Mouse (Mus musculus) limb, embryonic 15.5 days (tissue): ENCODE results near the gene Grik5. TPM values are rescaled to one million over a fixed set of nuclear protein-coding genes. Genes with fewer than 3 reads are reported as not detected.
"Not testable (repeated sequence)": the region's sequence is repeated elsewhere in the genome, so short reads cannot be mapped to it uniquely, and the experiment has no call there.

Experiments used
- ATAC-seq: fragments of 200-750 bp; cut with Nextera tagmentation; 2 replicates; pipeline ENCODE4 v1.8.0; 2017; ENCODE audit warnings: low read depth, moderate TSS enrichment; ENCODE audit not compliant: insufficient number of reproducible peaks, low FRiP score, low TSS enrichment
- H3K27ac ChIP-seq: fragments of 300-500 bp; sonication (generic); 2 replicates; pipeline ENCODE4 v1.5.1; 2015; ENCODE audit warnings: moderate library complexity, mild to moderate bottlenecking, inconsistent platforms
- H3K27me3 ChIP-seq: fragments of 300-500 bp; sonication (generic); 2 replicates; pipeline ENCODE4 v1.6.1; 2015; ENCODE audit warnings: inconsistent platforms
- H3K36me3 ChIP-seq: fragments of 300-500 bp; sonication (generic); 2 replicates; pipeline ENCODE4 v1.6.1; 2015; ENCODE audit warnings: inconsistent platforms
- H3K4me1 ChIP-seq: fragments of 300-500 bp; sonication (generic); 2 replicates; pipeline ENCODE4 v1.6.1; 2015; ENCODE audit warnings: inconsistent platforms
- H3K4me2 ChIP-seq: fragments of 300-500 bp; sonication (generic); 2 replicates; pipeline ENCODE4 v1.6.1; 2015; ENCODE audit warnings: mild to moderate bottlenecking, inconsistent platforms
- H3K4me3 ChIP-seq: fragments of 300-500 bp; sonication (generic); 2 replicates; pipeline ENCODE4 v1.5.1; 2015; ENCODE audit warnings: mild to moderate bottlenecking, inconsistent platforms
- H3K9ac ChIP-seq: fragments of 300-500 bp; sonication (generic); 2 replicates; pipeline ENCODE4 v1.6.1; 2015; ENCODE audit warnings: inconsistent platforms
- H3K9me3 ChIP-seq: fragments of 300-500 bp; sonication (generic); 2 replicates; pipeline ENCODE4 v1.6.1; 2016; ENCODE audit warnings: inconsistent platforms
- WGBS: fragments of 180-500 bp; shearing (Covaris S2); methylation state at CpG from one replicate; pipeline ENCODE4 v1.1.7; 2015; 5-methylcytosine and 5-hydroxymethylcytosine counted together
- polyA plus RNA-seq: library from polyadenylated mRNA; unstranded; fragments of >200 nt; fragmentation: Nextera tagmentation; extraction: Ambion mirVana; gene quantifications from 2 replicates; pipeline ENCODE4 v1.2.1, GENCODE M21; 2015

The Grik5 gene
- polyA plus RNA-seq, 1 experiment from 2014 or later: 5.7 TPM

DNA sequence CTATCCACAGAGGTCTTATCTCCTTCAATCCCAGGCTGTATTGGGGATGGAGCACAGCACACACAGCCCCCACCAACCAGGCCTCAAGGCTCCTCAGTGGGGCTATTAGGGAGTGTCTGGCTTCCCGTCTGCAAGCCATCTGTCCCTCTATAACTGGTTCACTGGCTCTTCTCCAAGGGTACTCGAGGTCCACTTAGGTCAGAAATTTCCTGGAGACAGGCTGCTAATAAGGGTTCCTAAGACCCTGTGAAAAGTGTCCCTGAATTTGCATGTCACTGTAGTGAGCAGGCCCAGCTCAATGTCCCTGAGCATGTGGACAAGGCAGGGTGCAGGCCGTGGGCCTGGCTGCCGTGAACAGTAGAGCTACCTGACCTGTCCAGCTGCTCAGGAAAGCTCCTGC is 15.2 kb downstream of the Grik5 start:
- Histone ChIP-seq H3K4me3 (no peak overlapping the region), H3K27me3 (no peaks in the 10 kb centered on the region), H3K36me3 (peaks cover 90% of the 10 kb centered on the region), H3K4me1 (no peaks in the 10 kb centered on the region), H3K9me3 (no peaks in the 10 kb centered on the region), H3K27ac (no peak overlapping the region), H3K4me2 (no peak overlapping the region), H3K9ac (no peak overlapping the region)
- 67% methylated on average over 4 of the region's 4 CpGs for WGBS
- ATAC-seq: no peak

DNA sequence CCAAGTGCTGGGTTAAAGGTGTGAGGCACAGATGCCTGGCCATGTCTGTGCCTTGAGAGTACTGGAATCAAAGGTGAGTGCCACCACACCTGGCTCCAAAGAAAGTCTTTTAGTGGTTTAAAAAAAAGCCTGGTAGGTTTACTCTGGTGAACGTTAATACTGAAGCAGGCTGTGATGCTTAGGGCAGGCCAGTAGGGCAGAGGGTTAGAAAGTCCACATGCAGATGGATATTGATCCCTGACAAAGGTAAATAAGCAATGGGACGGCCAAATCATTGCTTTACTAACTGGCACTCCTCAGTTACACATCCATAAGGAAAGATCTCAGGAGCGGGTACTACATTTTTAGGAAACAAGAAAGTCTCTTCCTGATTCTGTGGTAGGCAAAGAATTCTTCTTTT is 19.6 kb downstream of the Grik5 start:
- H3K4me1 ChIP-seq: no peaks in the 10 kb centered on the region
- no peaks in the 10 kb centered on the region for H3K27me3 ChIP-seq
- WGBS: 82% methylated on average over 3 of the region's 3 CpGs
- no peaks in the 10 kb centered on the region for H3K9me3 ChIP-seq
- no peak overlapping the region for H3K27ac ChIP-seq
- no peak for ATAC-seq
- H3K36me3 ChIP-seq: peaks cover 82% of the 10 kb centered on the region
- H3K4me3 ChIP-seq: no peak overlapping the region
- no peak overlapping the region for H3K9ac ChIP-seq
- H3K4me2 ChIP-seq: no peak overlapping the region

DNA sequence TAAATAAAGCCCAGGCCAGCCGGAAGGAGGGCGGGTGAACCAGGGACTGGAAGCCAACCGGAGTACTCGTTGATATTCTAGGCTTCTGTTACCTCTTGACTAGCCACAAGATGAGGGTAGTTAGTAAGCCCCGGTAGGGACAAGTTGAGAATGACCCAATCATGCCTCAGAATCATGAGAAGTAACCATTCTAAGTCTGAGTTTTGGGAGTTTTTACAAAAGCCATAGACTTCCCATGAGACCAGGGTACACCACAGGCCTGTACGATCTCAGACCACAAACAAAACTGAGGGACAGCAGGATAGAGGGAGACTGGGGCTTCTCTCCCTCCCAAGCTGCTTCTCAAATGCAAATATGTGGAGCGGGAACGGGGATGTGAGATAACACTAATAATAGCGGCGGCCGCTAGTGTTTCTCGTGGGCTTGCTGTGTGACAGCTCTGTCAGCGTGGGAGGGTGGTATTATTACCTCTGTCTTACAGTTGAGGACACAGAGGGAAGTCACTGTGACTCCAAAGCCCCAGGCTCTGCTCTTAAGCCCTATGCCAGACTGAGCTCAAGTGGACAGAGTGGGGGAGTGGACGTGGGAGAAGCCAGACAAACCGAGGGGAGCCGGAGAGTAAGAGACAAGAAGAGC is 22.7 kb downstream of the Grik5 start:
- Histone ChIP-seq H3K4me1 (no peaks in the 10 kb centered on the region), H3K4me2 (no peak overlapping the region), H3K27ac (no peak overlapping the region), H3K36me3 (peaks cover 77% of the 10 kb centered on the region), H3K4me3 (no peak overlapping the region), H3K9ac (no peak overlapping the region), H3K9me3 (no peaks in the 10 kb centered on the region), H3K27me3 (no peaks in the 10 kb centered on the region)
- no peak for ATAC-seq
- 84% methylated on average over 16 of the region's 16 CpGs for WGBS

DNA sequence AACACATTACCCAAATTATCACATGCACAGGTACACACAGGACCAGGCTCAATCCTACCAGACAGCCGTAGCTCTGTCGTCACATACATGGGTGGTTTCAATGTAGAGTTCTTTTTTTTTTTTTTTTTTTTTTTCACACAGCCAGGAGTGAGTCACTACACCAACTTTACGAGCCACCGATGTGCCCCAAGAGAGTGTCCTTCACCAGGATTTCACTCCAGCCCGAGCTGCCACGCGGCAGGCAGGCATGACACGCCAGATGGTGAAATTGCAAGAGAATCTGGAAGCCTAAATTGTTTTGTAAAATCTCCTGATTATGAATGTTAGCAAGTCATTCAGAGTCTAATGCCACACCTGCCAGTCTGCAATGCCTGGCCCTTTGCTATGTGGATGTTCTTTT is 24.8 kb downstream of the Grik5 start:
- Histone ChIP-seq H3K9me3 (no peaks in the 10 kb centered on the region), H3K4me3 (no peak overlapping the region), H3K4me1 (no peaks in the 10 kb centered on the region), H3K9ac (no peak overlapping the region), H3K4me2 (no peak overlapping the region), H3K27ac (no peak overlapping the region), H3K27me3 (no peaks in the 10 kb centered on the region), H3K36me3 (peaks cover 82% of the 10 kb centered on the region)
- 78% methylated on average over 8 of the region's 8 CpGs for WGBS
- ATAC-seq: no peak

DNA sequence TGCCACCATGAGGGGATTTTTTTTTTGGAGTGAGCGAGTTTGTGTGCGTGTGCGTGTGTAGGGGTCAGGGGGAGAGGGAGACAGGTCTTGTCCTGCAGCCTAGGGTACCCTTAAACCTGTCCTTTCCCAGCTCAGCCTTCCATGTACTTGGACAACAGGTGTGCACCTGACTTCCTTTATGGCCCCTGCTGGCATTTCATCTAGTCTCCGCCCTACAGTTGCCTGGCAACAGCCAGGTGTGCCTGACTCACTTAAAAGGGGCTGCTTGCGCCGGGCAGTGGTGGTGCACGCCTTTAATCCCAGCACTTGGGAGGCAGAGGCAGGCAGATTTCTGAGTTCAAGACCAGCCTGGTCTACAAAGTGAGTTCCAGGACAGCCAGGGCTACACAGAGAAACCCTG is 27.5 kb downstream of the Grik5 start:
- not testable (repeated sequence) for H3K4me2 ChIP-seq, ATAC-seq, H3K4me1 ChIP-seq, H3K4me3 ChIP-seq, H3K9me3 ChIP-seq, H3K27me3 ChIP-seq, H3K27ac ChIP-seq, H3K9ac ChIP-seq
- peaks cover 88% of the 10 kb centered on the region for H3K36me3 ChIP-seq
- 85% methylated on average over 7 of the region's 7 CpGs for WGBS

DNA sequence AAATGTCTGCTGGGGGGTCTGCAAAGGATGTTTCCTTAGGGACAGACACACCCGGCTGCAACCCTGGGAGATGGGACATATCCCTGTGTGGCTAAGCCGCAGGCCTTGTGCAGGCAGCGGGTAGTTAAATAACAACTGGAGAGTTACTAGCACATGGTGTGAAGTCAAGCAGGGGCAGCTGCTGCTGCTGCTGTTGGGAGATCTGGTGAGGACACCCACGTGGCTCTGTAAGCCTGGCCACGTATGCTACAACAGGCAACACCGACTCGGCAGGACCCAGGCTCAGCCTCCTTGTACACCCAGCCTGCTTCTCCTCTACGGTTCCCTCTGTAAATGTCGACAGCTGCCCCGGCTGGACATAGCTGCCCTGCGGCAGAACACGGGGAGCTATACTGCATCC is 30.2 kb downstream of the Grik5 start:
- 87% methylated on average over 12 of the region's 12 CpGs for WGBS
- Histone ChIP-seq H3K4me3 (no peak overlapping the region), H3K36me3 (peaks cover 77% of the 10 kb centered on the region), H3K4me2 (no peak overlapping the region), H3K27ac (no peak overlapping the region), H3K9ac (no peak overlapping the region), H3K27me3 (no peaks in the 10 kb centered on the region), H3K9me3 (no peaks in the 10 kb centered on the region), H3K4me1 (no peaks in the 10 kb centered on the region)
- ATAC-seq: no peak

DNA sequence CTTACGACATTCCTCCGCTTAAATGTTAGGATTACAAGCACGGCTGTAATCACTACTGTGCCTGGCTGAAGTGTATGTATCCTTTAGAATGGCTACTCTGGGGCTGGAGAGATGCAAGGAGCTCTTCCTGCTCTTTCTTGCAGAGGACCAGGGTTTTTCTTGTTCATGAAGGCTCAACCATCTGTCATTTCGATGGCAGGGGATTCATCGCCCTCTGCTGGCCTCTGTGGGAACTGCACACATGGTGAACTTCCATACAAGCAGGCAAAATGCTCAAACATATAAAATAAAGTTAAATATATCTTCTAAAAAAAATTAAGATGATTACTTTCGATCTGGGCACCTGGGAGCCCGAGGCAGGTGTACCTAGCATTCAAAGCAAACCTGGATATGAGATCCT is 36.2 kb downstream of the Grik5 start:
- 53% methylated on average over 7 of the region's 7 CpGs for WGBS
- no peak overlapping the region for H3K9ac ChIP-seq
- no peaks in the 10 kb centered on the region for H3K4me1 ChIP-seq
- no peak overlapping the region for H3K4me2 ChIP-seq
- no peak for ATAC-seq
- peaks cover 50% of the 10 kb centered on the region for H3K36me3 ChIP-seq
- no peak overlapping the region for H3K4me3 ChIP-seq
- H3K27ac ChIP-seq: no peak overlapping the region
- no peaks in the 10 kb centered on the region for H3K9me3 ChIP-seq
- no peaks in the 10 kb centered on the region for H3K27me3 ChIP-seq

DNA sequence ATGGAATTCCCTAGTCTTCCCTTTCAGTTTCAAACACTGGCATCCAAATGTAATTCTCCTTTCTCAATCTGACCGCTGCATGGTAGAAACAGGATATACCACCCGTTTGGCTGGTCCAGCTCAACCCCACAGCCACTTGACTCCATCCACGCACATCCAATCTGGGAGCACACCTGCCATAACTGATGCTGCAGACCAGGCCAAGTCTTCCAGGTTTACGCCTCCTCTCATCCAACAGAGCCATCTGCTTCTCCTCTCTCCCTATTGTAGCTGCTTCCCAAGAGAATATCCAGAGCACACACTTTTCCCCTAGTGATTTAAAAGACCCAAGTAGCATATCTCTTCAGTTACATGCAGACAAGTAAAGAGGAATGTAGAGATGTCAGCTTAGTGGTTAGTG is 37.4 kb downstream of the Grik5 start:
- Histone ChIP-seq H3K4me3 (no peak overlapping the region), H3K27me3 (no peaks in the 10 kb centered on the region), H3K9ac (no peak overlapping the region), H3K4me2 (no peak overlapping the region), H3K9me3 (no peaks in the 10 kb centered on the region), H3K36me3 (peaks cover 43% of the 10 kb centered on the region), H3K4me1 (no peaks in the 10 kb centered on the region), H3K27ac (no peak overlapping the region)
- no peak for ATAC-seq
- WGBS: 90% methylated on average over 4 of the region's 4 CpGs

DNA sequence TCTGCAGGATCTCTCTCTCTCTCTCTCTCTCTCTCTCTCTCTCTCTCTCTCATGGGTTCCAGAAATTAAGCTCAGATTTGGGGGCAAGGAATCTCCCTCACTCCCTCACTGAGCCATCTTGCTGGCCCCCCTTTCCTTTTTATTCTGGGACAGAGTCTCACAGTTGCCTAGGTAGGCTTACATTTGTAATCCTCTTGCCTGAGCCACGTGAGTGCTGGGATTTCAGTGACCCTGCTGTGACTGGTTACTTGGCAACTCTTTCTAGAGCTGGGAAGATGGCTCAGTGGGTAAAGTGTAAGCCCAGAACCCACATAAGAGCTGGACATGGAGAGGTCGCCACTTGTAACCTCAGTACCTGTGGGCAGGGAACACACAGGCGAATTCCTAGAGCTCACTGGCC is 40.6 kb downstream of the Grik5 start:
- H3K27ac ChIP-seq: no peak overlapping the region
- peaks cover 41% of the 10 kb centered on the region for H3K36me3 ChIP-seq
- no peak overlapping the region for H3K9ac ChIP-seq
- no peaks in the 10 kb centered on the region for H3K27me3 ChIP-seq
- no peak for ATAC-seq
- H3K9me3 ChIP-seq: no peaks in the 10 kb centered on the region
- H3K4me3 ChIP-seq: no peak overlapping the region
- H3K4me2 ChIP-seq: no peak overlapping the region
- WGBS: 72% methylated on average over 3 of the region's 3 CpGs
- H3K4me1 ChIP-seq: no peaks in the 10 kb centered on the region

DNA sequence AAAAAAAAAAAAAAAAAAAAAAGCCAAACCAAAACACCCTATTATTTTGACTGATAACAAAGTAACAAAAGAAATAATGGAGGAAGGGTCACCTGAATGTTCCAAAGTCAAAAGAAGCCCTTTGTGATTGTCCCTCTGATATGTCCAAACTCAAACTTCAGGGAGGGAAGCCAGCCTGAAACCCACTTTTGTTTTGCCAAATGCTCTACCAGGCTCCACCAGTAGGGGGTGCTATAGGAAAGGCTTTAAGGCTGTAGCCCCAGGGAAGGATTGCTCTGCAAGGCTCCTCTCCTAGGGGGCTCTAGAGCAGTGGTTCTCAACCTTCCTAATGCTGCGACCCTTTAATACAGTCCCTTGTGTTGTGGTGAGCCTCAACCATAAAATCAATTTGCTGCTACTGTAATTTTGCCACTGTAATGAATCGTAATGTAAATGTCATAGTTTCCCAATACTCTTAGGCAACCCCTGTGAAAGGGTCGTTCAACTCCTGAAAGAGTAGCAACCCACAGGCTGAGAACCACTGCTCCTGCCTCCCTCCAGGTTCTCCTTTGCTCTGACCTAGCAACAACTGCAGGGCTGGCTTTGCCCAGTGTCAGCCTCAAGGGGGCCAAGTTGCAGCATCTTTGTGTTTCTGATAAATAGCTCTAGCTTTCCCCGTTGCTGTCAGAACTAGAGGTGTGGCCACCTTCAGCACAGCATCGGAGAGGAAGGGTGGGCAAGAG is 42.0 kb downstream of the Grik5 start:
- H3K36me3 ChIP-seq: peaks cover 33% of the 10 kb centered on the region
- 43% methylated on average over 5 of the region's 5 CpGs for WGBS

DNA sequence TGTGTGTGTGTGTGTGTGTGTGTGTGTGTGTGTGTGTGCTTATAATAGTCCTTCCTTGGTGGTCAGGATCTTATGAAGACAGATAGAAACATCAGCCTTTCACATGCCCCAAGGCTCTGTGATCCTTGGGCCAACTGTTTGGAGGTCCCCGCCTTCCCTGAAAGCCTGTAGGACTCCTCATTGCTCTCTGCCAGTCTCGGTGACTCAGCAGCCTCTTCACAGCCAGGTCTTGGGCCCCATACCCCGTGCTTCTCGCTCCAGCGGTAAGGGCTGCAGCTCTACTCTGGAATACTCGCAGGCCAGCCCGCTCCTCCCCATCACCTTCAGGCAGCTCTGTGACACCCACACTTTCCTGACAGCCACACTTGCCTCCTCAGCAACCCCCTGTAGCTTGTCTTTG is 45.7 kb downstream of the Grik5 start:
- no peak for ATAC-seq
- Histone ChIP-seq H3K9me3 (no peaks in the 10 kb centered on the region), H3K36me3 (peaks cover 50% of the 10 kb centered on the region), H3K27me3 (no peaks in the 10 kb centered on the region), H3K27ac (no peak overlapping the region), H3K9ac (no peak overlapping the region), H3K4me1 (no peaks in the 10 kb centered on the region), H3K4me2 (no peak overlapping the region), H3K4me3 (no peak overlapping the region)
- WGBS: 53% methylated on average over 7 of the region's 7 CpGs

More for the DNA sequence above, 42.0 kb downstream of the Grik5 start:
- ATAC-seq: no peak
- Histone ChIP-seq H3K27ac (no peak overlapping the region), H3K9ac (no peak overlapping the region), H3K27me3 (no peaks in the 10 kb centered on the region), H3K4me3 (no peak overlapping the region), H3K9me3 (no peaks in the 10 kb centered on the region), H3K4me1 (no peaks in the 10 kb centered on the region), H3K4me2 (no peak overlapping the region)

DNA sequence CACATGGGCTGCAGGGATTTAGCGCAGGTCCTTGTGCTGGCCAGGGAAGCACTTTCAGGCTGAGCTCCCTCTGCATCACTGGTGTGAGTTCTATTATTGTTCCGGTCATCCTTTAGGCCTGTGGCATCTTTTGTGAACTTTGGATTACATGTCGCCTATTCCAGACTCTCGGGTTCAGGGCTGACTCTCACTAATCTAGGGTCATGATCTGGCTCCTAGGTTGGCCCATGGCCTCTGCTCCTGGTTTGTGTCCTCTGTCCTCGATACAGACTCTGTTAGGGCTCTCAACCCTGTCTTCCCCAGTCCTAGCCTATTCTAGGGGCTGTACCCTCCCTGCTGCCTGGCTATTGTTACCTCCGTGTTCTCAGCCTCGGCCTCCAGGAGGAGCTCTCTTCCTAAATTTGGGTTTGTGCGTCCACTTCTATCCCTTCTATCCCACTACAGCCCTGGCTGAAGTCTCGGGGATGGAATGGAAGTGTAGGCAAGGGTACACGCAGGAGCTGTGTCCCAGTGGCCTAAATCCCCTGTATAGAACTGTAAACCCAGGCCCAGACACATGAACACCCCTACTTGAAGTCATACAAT is 46.2 kb downstream of the Grik5 start:
- H3K4me1 ChIP-seq: no peaks in the 10 kb centered on the region
- ATAC-seq: no peak
- WGBS: 64% methylated on average over 10 of the region's 10 CpGs
- H3K36me3 ChIP-seq: peaks cover 53% of the 10 kb centered on the region
- H3K4me3 ChIP-seq: no peak overlapping the region
- H3K27ac ChIP-seq: no peak overlapping the region
- no peak overlapping the region for H3K9ac ChIP-seq
- H3K27me3 ChIP-seq: no peaks in the 10 kb centered on the region
- H3K9me3 ChIP-seq: no peaks in the 10 kb centered on the region
- no peak overlapping the region for H3K4me2 ChIP-seq
